Mouse (Mus musculus) kidney, postnatal 0 days (tissue): ENCODE data around the gene Gtdc1. TPM values are rescaled to one million over a fixed set of nuclear protein-coding genes. Genes with fewer than 3 reads are reported as not detected.

Source experiments
- ATAC-seq: fragments of 200-750 bp; cut with Nextera tagmentation; replicated peaks from 2 replicates; pipeline ENCODE4 v1.8.0; 2017; ENCODE audit warnings: low read depth, moderate number of reproducible peaks, moderate TSS enrichment, moderate library complexity; ENCODE audit not compliant: low FRiP score
- DNase-seq: peaks from one replicate; pipeline ENCODE4 v3.0.0-alpha.2; 2016; ENCODE audit warnings: low spot score
- H3K27ac ChIP-seq: fragments of 300-500 bp; sonication (generic); 2 replicates; pipeline ENCODE4 v1.5.1; 2014; ENCODE audit warnings: mild to moderate bottlenecking
- H3K27me3 ChIP-seq: fragments of 300-500 bp; sonication (generic); 2 replicates; pipeline ENCODE4 v1.6.1; 2014; ENCODE audit warnings: low read length, mixed read lengths; ENCODE audit not compliant: insufficient read depth
- H3K36me3 ChIP-seq: fragments of 300-500 bp; sonication (generic); 2 replicates; pipeline ENCODE4 v1.6.1; 2014; ENCODE audit warnings: low read length, mixed read lengths; ENCODE audit not compliant: insufficient read depth
- H3K4me1 ChIP-seq: fragments of 300-500 bp; sonication (generic); replicated peaks from 2 replicates; pipeline ENCODE4 v1.6.1; 2014; ENCODE audit warnings: antibody characterized with exemption, low read length, mixed read lengths; ENCODE audit not compliant: insufficient read depth
- H3K4me2 ChIP-seq: fragments of 300-500 bp; sonication (generic); 2 replicates; pipeline ENCODE4 v1.6.1; 2014; ENCODE audit warnings: mild to moderate bottlenecking, low read length, moderate library complexity, mixed read lengths
- H3K4me3 ChIP-seq: fragments of 300-500 bp; sonication (generic); replicated peaks from 2 replicates; pipeline ENCODE4 v1.5.1; 2014; ENCODE audit warnings: low read depth, low read length
- H3K9ac ChIP-seq: fragments of 300-500 bp; sonication (generic); 2 replicates; pipeline ENCODE4 v1.6.1; 2014; ENCODE audit warnings: low read depth, low read length
- H3K9me3 ChIP-seq: fragments of 300-500 bp; sonication (generic); replicated peaks from 2 replicates; pipeline ENCODE4 v1.6.1; 2016; ENCODE audit warnings: low read length, inconsistent platforms, mixed read lengths
- CTCF ChIP-seq: IDR thresholded peaks from 2 replicates; pipeline ENCODE4 v1.5.1; 2016; ENCODE audit warnings: antibody characterized with exemption, low read depth, mild to moderate bottlenecking, moderate library complexity
- WGBS: fragments of 180-500 bp; shearing (Covaris S2); extraction: QIAGEN DNeasy Blood & Tissue Kit; methylation state at CpG from one replicate; pipeline ENCODE4 v1.1.7; 2014; 5-methylcytosine and 5-hydroxymethylcytosine counted together
- polyA plus RNA-seq: library from polyadenylated mRNA; unstranded; fragments of >200 nt; fragmentation: Nextera tagmentation; extraction: Ambion mirVana; gene quantifications from 2 replicates; pipeline ENCODE4 v1.2.1, GENCODE M21; 2015

Gtdc1 gene
- polyA plus RNA-seq, 1 experiment from 2014 or later, result 10.4 TPM

DNA sequence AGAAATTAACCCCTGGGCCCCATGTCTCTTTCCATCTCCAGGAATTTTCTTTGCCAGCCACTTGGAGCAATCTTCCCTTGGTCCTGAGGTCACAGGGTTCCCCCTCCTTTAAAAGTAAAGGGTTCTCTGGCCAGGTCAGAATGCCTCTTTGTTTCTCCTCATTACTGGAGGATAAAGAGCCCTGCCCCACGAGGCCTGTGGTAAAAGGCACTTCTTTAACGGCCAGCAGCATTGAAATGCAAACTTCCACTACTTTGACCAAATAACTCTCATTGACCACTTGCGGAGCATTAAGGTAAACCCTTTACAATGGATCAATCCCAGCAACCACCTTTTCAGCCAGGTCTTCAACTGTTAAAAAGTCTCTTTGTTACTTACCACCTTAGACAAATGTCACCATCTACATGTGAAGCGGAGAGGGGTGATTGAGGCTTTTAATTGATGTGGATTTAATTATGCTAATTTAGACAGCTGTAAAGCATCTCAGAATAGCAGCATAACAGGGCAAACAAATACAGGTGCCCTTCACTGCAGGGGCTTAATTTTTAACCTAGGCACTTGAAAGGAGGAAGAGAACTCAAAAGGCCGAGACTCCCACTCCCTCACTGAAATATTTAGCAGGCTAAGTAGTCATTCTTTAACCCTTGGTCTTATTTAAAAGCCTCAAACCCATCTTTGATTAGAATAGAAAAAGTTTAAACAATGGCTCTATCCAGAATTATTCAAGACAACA is 402.1 kb downstream of the Gtdc1 start:
- no peak for TF ChIP-seq CTCF
- DNase-seq (no peak), ATAC-seq (no peak)
- no peak overlapping the region for H3K4me2 ChIP-seq
- no peaks in the 10 kb centered on the region for H3K27me3 ChIP-seq
- H3K4me3 ChIP-seq, result no peak overlapping the region
- no peak overlapping the region for H3K27ac ChIP-seq
- no peaks in the 10 kb centered on the region; the same call in 1 of the 2 replicates for H3K4me1 ChIP-seq
- H3K36me3 ChIP-seq, result no peaks in the 10 kb centered on the region
- no peak overlapping the region for H3K9ac ChIP-seq
- H3K9me3 ChIP-seq, result no peaks in the 10 kb centered on the region
- 54% methylated on average over 5 of the region's 5 CpGs for WGBS

DNA sequence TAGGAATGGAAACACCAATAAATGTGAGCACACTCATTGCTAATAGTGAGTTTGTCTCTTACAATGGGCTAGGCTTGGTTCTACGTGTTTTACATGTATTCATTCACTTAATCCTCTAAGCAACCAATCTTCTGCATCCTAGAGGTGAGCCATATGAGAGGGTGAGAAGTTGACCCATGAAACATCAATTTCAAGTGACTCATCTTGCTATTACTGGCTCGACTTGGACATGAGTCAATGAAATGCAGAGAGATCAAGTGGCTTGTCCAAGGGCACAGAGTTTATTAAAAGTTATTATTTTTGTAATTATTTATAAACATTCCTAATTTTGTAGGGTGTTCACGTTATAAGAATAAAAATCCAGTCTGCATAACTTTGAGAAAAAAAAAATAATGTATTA is 408.2 kb downstream of the Gtdc1 start:
- 69% methylated on average over 3 of the region's 3 CpGs for WGBS
- no peak overlapping the region for H3K27ac ChIP-seq
- H3K4me3 ChIP-seq, result no peak overlapping the region
- no peak overlapping the region for H3K9ac ChIP-seq
- no peak for ATAC-seq
- no peaks in the 10 kb centered on the region for H3K36me3 ChIP-seq
- H3K9me3 ChIP-seq, result no peaks in the 10 kb centered on the region
- H3K4me1 ChIP-seq, result no peaks in the 10 kb centered on the region
- no peak for DNase-seq
- H3K4me2 ChIP-seq, result no peak overlapping the region
- H3K27me3 ChIP-seq, result no peaks in the 10 kb centered on the region
- no peak for TF ChIP-seq CTCF

DNA sequence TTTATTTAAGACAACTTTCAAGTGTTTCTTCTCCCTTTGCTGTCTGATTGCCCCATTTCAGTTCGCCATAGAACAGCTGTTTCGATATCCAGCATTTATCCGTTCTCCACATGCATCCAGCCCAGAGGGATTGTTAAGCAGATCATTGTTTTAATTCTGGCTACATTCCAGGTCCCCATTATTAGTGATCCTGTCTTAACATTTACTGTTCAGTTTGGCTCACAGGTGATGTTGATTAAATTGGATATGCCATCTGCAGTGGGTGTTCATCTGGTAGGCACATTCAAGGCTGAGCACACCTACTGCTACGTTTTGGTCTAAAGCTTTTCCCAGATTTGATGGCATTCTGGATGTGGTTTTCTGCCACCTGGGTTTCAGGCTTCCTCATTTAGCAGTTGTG is 409.4 kb downstream of the Gtdc1 start:
- H3K4me3 ChIP-seq, result no peak overlapping the region
- H3K27me3 ChIP-seq, result no peaks in the 10 kb centered on the region
- WGBS, result 77% methylated on average over 4 of the region's 4 CpGs
- no peak overlapping the region for H3K9ac ChIP-seq
- no peak overlapping the region for H3K4me2 ChIP-seq
- DNase-seq, result no peak
- H3K27ac ChIP-seq, result no peak overlapping the region
- no peaks in the 10 kb centered on the region for H3K36me3 ChIP-seq
- H3K4me1 ChIP-seq, result no peaks in the 10 kb centered on the region
- TF ChIP-seq CTCF, result no peak
- no peak for ATAC-seq
- no peaks in the 10 kb centered on the region for H3K9me3 ChIP-seq

Other genes starting within 250 kb of the Gtdc1 start
- gene Zeb2, start 189.7 kb upstream of the Gtdc1 start, polyA plus RNA-seq, result 31.4 and 34.1 TPM in 2 replicates